Mouse (Mus musculus) brown adipose tissue, adult 24 weeks (tissue): ENCODE results near the gene Rps6ka5. TPM values are rescaled to one million over a fixed set of nuclear protein-coding genes. Genes with fewer than 3 reads are reported as not detected.

Experiments used
- H3K27ac ChIP-seq: fragments of 200-500 bp; replicated peaks from 2 replicates; pipeline ENCODE4 v1.5.1; 2012; ENCODE audit warnings: low read depth, mild to moderate bottlenecking, low read length
- H3K4me1 ChIP-seq: fragments of 200-500 bp; 2 replicates; pipeline ENCODE4 v1.6.1; 2012; ENCODE audit warnings: low read length, mixed read lengths; ENCODE audit not compliant: control insufficient read depth, insufficient read depth, insufficient read length
- H3K4me3 ChIP-seq: fragments of 200-500 bp; 2 replicates; pipeline ENCODE4 v1.5.1; 2012; ENCODE audit warnings: low read depth, mild to moderate bottlenecking, low read length, moderate library complexity; ENCODE audit not compliant: insufficient read depth
- polyA plus RNA-seq: library from polyadenylated mRNA; stranded (reverse); fragments of >200 nt; gene quantifications from 2 replicates; pipeline ENCODE4 v1.2.4, GENCODE M21; 2012; ENCODE audit not compliant: missing spikeins, insufficient read depth, insufficient read length

The Rps6ka5 gene
- polyA plus RNA-seq, 1 experiment: 9.4 TPM

GRCm38 (mm10) chr12:100551972-100552371, 174.8 kb downstream of the Rps6ka5 start:
- Histone ChIP-seq H3K4me3 (no peak overlapping the region), H3K4me1 (no peaks in the 10 kb centered on the region), H3K27ac (no peak overlapping the region)

GRCm38 (mm10) chr12:100544194-100544567, 182.6 kb downstream of the Rps6ka5 start:
- H3K4me1 ChIP-seq: no peaks in the 10 kb centered on the region
- H3K27ac ChIP-seq: no peak overlapping the region
- H3K4me3 ChIP-seq: no peak overlapping the region

- Histone ChIP-seq H3K4me1 (no peaks in the 10 kb centered on the region), H3K27ac (no peak overlapping the region)
These were observed 183.2 kb downstream of the Rps6ka5 start for GRCm38 (mm10) chr12:100543437-100544193.

GRCm38 (mm10) chr12:100542494-100542893, 184.3 kb downstream of the Rps6ka5 start:
- Histone ChIP-seq H3K4me3 (no peak overlapping the region), H3K4me1 (peaks cover 2% of the 10 kb centered on the region; the same call in 1 of the 2 replicates), H3K27ac (no peak overlapping the region)

More at GRCm38 (mm10) chr12:100543437-100544193, 183.2 kb downstream of the Rps6ka5 start:
- H3K4me3 ChIP-seq: no peak overlapping the region

GRCm38 (mm10) chr12:100542076-100542475, 184.7 kb downstream of the Rps6ka5 start:
- no peak overlapping the region for H3K27ac ChIP-seq
- no peak overlapping the region for H3K4me3 ChIP-seq
- H3K4me1 ChIP-seq: peaks cover 5% of the 10 kb centered on the region; the same call in 1 of the 2 replicates

- peak overlapping the region; percentile 98 for H3K27ac ChIP-seq
- H3K4me1 ChIP-seq: peaks cover 19% of the 10 kb centered on the region
- H3K4me3 ChIP-seq: no peak overlapping the region
These were observed 187.5 kb downstream of the Rps6ka5 start for GRCm38 (mm10) chr12:100539158-100539714.

- Histone ChIP-seq H3K4me3 (no peak overlapping the region), H3K27ac (peak overlapping the region; percentile 98), H3K4me1 (peaks cover 20% of the 10 kb centered on the region)
These were observed 188.2 kb downstream of the Rps6ka5 start for GRCm38 (mm10) chr12:100538445-100539157.

GRCm38 (mm10) chr12:100537091-100537490, 189.7 kb downstream of the Rps6ka5 start:
- Histone ChIP-seq H3K27ac (peak overlapping the region; percentile 47; the same call in 1 of the 2 replicates), H3K4me3 (no peak overlapping the region), H3K4me1 (peaks cover 20% of the 10 kb centered on the region)

GRCm38 (mm10) chr12:100535028-100535427, 191.8 kb downstream of the Rps6ka5 start:
- Histone ChIP-seq H3K27ac (peak overlapping the region; percentile 91), H3K4me3 (no peak overlapping the region), H3K4me1 (peaks cover 25% of the 10 kb centered on the region)

- Histone ChIP-seq H3K4me1 (peaks cover 34% of the 10 kb centered on the region), H3K27ac (peak overlapping the region; percentile 91), H3K4me3 (no peak overlapping the region)
These were observed 192.8 kb downstream of the Rps6ka5 start for GRCm38 (mm10) chr12:100534028-100534427.

- Histone ChIP-seq H3K27ac (peak overlapping the region; percentile 70), H3K4me1 (peaks cover 40% of the 10 kb centered on the region), H3K4me3 (no peak overlapping the region)
These were observed 193.6 kb downstream of the Rps6ka5 start for GRCm38 (mm10) chr12:100533209-100533608.

GRCm38 (mm10) chr12:100531740-100532139, 195.0 kb downstream of the Rps6ka5 start:
- 0 out of 2 replicates have a peak overlapping the region, but pooled peaks have one; percentile 86 for H3K27ac ChIP-seq
- peaks cover 40% of the 10 kb centered on the region for H3K4me1 ChIP-seq
- H3K4me3 ChIP-seq: no peak overlapping the region

GRCm38 (mm10) chr12:100530871-100531270, 195.9 kb downstream of the Rps6ka5 start:
- H3K4me3 ChIP-seq: no peak overlapping the region
- peaks cover 44% of the 10 kb centered on the region for H3K4me1 ChIP-seq
- H3K27ac ChIP-seq: peak overlapping the region; percentile 86

- Histone ChIP-seq H3K27ac (peak overlapping the region; percentile 86), H3K4me1 (peaks cover 39% of the 10 kb centered on the region), H3K4me3 (no peak overlapping the region)
These were observed 197.1 kb downstream of the Rps6ka5 start for GRCm38 (mm10) chr12:100529651-100530050.

- H3K4me1 ChIP-seq: peaks cover 34% of the 10 kb centered on the region
- H3K27ac ChIP-seq: peak overlapping the region; percentile 92
- no peak overlapping the region for H3K4me3 ChIP-seq
These were observed 197.6 kb downstream of the Rps6ka5 start for GRCm38 (mm10) chr12:100529172-100529571.
